24 mouse cellular contexts compared by ENCODE assay signal in the genomic region with DNA sequence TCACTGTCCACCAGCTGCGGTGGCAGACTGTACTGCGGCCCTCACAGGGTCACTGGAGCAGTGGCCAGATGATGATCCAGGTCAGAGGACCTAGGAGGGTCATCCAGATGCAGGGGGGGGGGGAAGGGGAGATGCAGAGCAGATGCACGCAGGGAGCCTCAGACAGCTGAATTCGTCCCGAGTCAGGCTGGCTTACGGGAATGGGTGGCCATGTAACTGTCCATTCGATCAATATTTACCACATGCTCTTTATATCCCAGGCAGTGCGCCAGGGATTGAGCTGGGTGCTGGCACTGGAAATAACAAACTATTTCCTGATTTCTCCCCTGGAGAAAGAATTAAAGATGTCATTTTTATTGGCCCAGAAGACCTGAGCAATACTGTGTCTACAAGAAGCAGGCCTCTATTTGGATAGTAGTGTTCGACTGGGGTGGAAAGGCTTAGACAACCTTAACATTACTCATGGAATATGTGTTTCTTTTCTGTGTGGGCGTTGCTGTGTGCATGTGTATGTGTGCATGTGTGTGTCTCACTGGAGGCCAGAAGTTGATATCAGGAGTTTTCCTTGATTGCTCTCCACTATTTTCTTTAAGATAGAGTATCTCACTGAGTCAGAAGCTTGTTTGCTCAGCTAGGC.
"Had no signal": no experiment of that assay in that cellular context is flagged by ENCODE, and none has a peak within 500 bp of the region (broad histone marks: within the 10 kb centered on the region; RNA-seq: fewer than 3 reads in every experiment).

No protein-coding gene starts in this region.

- ATAC-seq: hindbrain, postnatal 0 days; intestine, embryonic 15.5 days; intestine, postnatal 0 days had no signal

- H3K9me3 ChIP-seq: heart, embryonic 10.5 days; heart, embryonic 13.5 days; heart, embryonic 15.5 days; hindbrain, embryonic 13.5 days; hindbrain, embryonic 15.5 days; intestine, embryonic 15.5 days; limb, embryonic 10.5 days; limb, embryonic 12.5 days had no signal

- H3K9ac ChIP-seq: heart, embryonic 13.5 days; heart, embryonic 15.5 days; hindbrain, embryonic 13.5 days; hindbrain, embryonic 15.5 days; intestine, embryonic 15.5 days; limb, embryonic 12.5 days had no signal

- H3K36me3 ChIP-seq: heart, embryonic 10.5 days; heart, embryonic 13.5 days; heart, embryonic 15.5 days; hindbrain, embryonic 13.5 days; hindbrain, embryonic 15.5 days; intestine, embryonic 15.5 days; limb, embryonic 10.5 days; limb, embryonic 12.5 days had no signal

- H3K4me3 ChIP-seq: heart, adult 2 months; heart, embryonic 10.5 days; heart, embryonic 13.5 days; heart, embryonic 15.5 days; hindbrain, embryonic 13.5 days; hindbrain, embryonic 15.5 days; intestine, embryonic 15.5 days; layer of hippocampus, adult 2 months; left cerebral cortex, adult 2 months; limb, embryonic 10.5 days; limb, embryonic 12.5 days had no signal

- H3K27ac ChIP-seq: heart, adult 2 months; heart, embryonic 10.5 days; heart, embryonic 13.5 days; heart, embryonic 15.5 days; hindbrain, embryonic 13.5 days; hindbrain, embryonic 15.5 days; hindbrain, postnatal 0 days; intestine, embryonic 15.5 days; layer of hippocampus, adult 2 months; left cerebral cortex, adult 2 months; limb, embryonic 10.5 days; limb, embryonic 12.5 days had no signal

- H3K4me2 ChIP-seq: heart, embryonic 13.5 days; heart, embryonic 15.5 days; hindbrain, embryonic 13.5 days; hindbrain, embryonic 15.5 days; intestine, embryonic 15.5 days; limb, embryonic 12.5 days; liver, embryonic 11.5 days had no signal

- H3K27me3 ChIP-seq: heart, embryonic 13.5 days; heart, embryonic 15.5 days; hindbrain, embryonic 13.5 days; hindbrain, embryonic 15.5 days; intestine, embryonic 15.5 days; limb, embryonic 12.5 days had no signal

- H3K4me1 ChIP-seq: heart, embryonic 10.5 days; hindbrain, embryonic 13.5 days; hindbrain, embryonic 15.5 days; intestine, embryonic 15.5 days; limb, embryonic 12.5 days had no signal

- DNase-seq: gastrocnemius, postnatal 14 days; gastrocnemius, postnatal 36 days; heart, adult 11 months; heart, adult 2 months; heart, postnatal 14 days; heart, postnatal 36 days; kidney, adult 18-20 months; kidney, adult 8-10 months; kidney, postnatal 10 days; kidney, postnatal 25 days; kidney, postnatal 4 days had no signal
